Mouse (Mus musculus) lung, adult 2 months (tissue): ENCODE data around the gene Btg4.

Experiments
- CTCF ChIP-seq: fragments of 200-500 bp; IDR thresholded peaks from 2 replicates; pipeline ENCODE4 v1.5.1; 2011; ENCODE audit warnings: mild to moderate bottlenecking, low read length, control low read depth; ENCODE audit not compliant: insufficient read depth
- POLR2A ChIP-seq: fragments of 200-500 bp; IDR thresholded peaks from 2 replicates; pipeline ENCODE4 v1.6.1; 2011; ENCODE audit warnings: low read depth, mild to moderate bottlenecking, control low read depth, low read length, borderline replicate concordance; ENCODE audit errors: extremely low read depth

- TF ChIP-seq CTCF (no peak), POLR2A (no peak)
Observed at GRCm38 (mm10) chr9:51137836-51138235, 77.1 kb downstream of the Btg4 start.
